Mouse (Mus musculus): Measurements from ENCODE around the gene Stx1b. TPM values are rescaled to one million over a fixed set of nuclear protein-coding genes. Genes with fewer than 3 reads are reported as not detected.

Gene Stx1b
- total RNA-seq (2023) = not detected

GRCm38 (mm10) chr7:127824176-127824871 lies at the start of gene Stx1b, which contains the start of gene Stx4a:
TSS of gene Stx1b (minus strand) at chr7:127824549.
TSS of gene Stx4a (plus strand) at chr7:127824294.

GRCm38 (mm10) chr7:127800435-127801009 lies 23.8 kb downstream of the Stx1b start, which contains the start of gene Hsd3b7:
TSS of gene Hsd3b7 (plus strand) at chr7:127800604.

GRCm38 (mm10) chr7:127785308-127785707 lies 39.0 kb downstream of the Stx1b start, which contains the start of gene Gm49388:
TSS of gene Gm49388 (plus strand) at chr7:127785608.

GRCm38 (mm10) chr7:127776426-127776825 lies 47.9 kb downstream of the Stx1b start, which contains the start of gene Setd1a:
TSS of gene Setd1a (plus strand) at chr7:127776670.

GRCm38 (mm10) chr7:127769651-127770038 lies 54.7 kb downstream of the Stx1b start, which contains the start of gene Orai3:
TSS of gene Orai3 (plus strand) at chr7:127769815.

Other genes starting within 250 kb of the Stx1b start
- gene Ccdc189, start 236.0 kb downstream of the Stx1b start, total RNA-seq (2023) = 0.38 TPM
- 138 TPM for gene Rnf40, start 235.8 kb downstream of the Stx1b start, total RNA-seq (2023)
- 2.9 TPM for gene Zfp629, start 208.8 kb downstream of the Stx1b start, total RNA-seq (2023)
- gene Bcl7c, start 115.6 kb downstream of the Stx1b start, total RNA-seq (2023) = 21.5 TPM
- not detected for gene Ctf1, start 111.8 kb downstream of the Stx1b start, total RNA-seq (2023)
- not detected for gene Ctf2, start 92.4 kb downstream of the Stx1b start, total RNA-seq (2023)
- gene Fbxl19, start 80.0 kb downstream of the Stx1b start, total RNA-seq (2023) = 5.2 TPM
- gene Orai3, start 54.7 kb downstream of the Stx1b start, total RNA-seq (2023) = 6.8 TPM
- gene Setd1a, start 47.9 kb downstream of the Stx1b start, total RNA-seq (2023) = 85.9 TPM
- 0.79 TPM for gene Gm49388, start 38.9 kb downstream of the Stx1b start, total RNA-seq (2023)
- 4.5 TPM for gene Hsd3b7, start 23.9 kb downstream of the Stx1b start, total RNA-seq (2023)
- 106 TPM for gene Stx4a, start 255 bp downstream of the Stx1b start, total RNA-seq (2023)
- 85.5 TPM for gene Zfp646, start 51.7 kb upstream of the Stx1b start, total RNA-seq (2023)
- 23.0 TPM for gene Zfp668, start 52.3 kb upstream of the Stx1b start, total RNA-seq (2023)
- gene Prss53, start 66.4 kb upstream of the Stx1b start, total RNA-seq (2023) = 0.35 TPM
- not detected for gene Gm21974, start 70.9 kb upstream of the Stx1b start, total RNA-seq (2023)
- 13.3 TPM for gene Vkorc1, start 71.1 kb upstream of the Stx1b start, total RNA-seq (2023)
- gene Bckdk, start 79.5 kb upstream of the Stx1b start, total RNA-seq (2023) = 21.5 TPM
- 40.6 TPM for gene Kat8, start 88.0 kb upstream of the Stx1b start, total RNA-seq (2023)
- not detected for gene Prss8, start 105.6 kb upstream of the Stx1b start, total RNA-seq (2023)
- 1.7 TPM for gene Prss36, start 122.2 kb upstream of the Stx1b start, total RNA-seq (2023)
- 1,107 TPM for gene Fus, start 142.9 kb upstream of the Stx1b start, total RNA-seq (2023)
- gene Pycard, start 169.3 kb upstream of the Stx1b start, total RNA-seq (2023) = 47.8 TPM
- 0.35 TPM for gene Trim72, start 179.4 kb upstream of the Stx1b start, total RNA-seq (2023)
- 5.3 TPM for gene Itgam, start 238.1 kb upstream of the Stx1b start, total RNA-seq (2023)
- not detected for gene Gm49368, start 238.1 kb upstream of the Stx1b start, total RNA-seq (2023)

Measured in CD4-positive naive resting alpha-beta T cell, adult 76 days (primary cell).